Mouse (Mus musculus) ES-Bruce4 (cell line): ENCODE results near the gene Pbrm1. TPM values are rescaled to one million over a fixed set of nuclear protein-coding genes. Genes with fewer than 3 reads are reported as not detected.

Source experiments
- H3K27ac ChIP-seq: 2 replicates; pipeline ENCODE4 v1.5.1; 2012; ENCODE audit warnings: low read length, inconsistent platforms; ENCODE audit not compliant: insufficient read depth
- H3K27me3 ChIP-seq: 2 replicates; pipeline ENCODE4 v1.6.1; 2012; ENCODE audit warnings: mild to moderate bottlenecking, low read length, inconsistent platforms; ENCODE audit not compliant: control insufficient read depth, poor library complexity, insufficient read depth, severe bottlenecking
- H3K36me3 ChIP-seq: 2 replicates; pipeline ENCODE4 v1.6.1; 2012; ENCODE audit warnings: inconsistent platforms, mild to moderate bottlenecking, low read length, moderate library complexity; ENCODE audit not compliant: control insufficient read depth, poor library complexity, insufficient read depth, severe bottlenecking
- H3K4me1 ChIP-seq: one replicate; pipeline ENCODE4 v1.8.1; 2011; ENCODE audit warnings: low read length; ENCODE audit not compliant: control insufficient read depth, insufficient read depth
- H3K4me3 ChIP-seq: 2 replicates; pipeline ENCODE4 v1.5.1; 2011; ENCODE audit warnings: low read depth, mild to moderate bottlenecking, low read length
- H3K9ac ChIP-seq: 2 replicates; pipeline ENCODE4 v1.6.1; 2012; ENCODE audit warnings: low read depth, mild to moderate bottlenecking, inconsistent platforms; ENCODE audit not compliant: poor library complexity, severe bottlenecking
- H3K9me3 ChIP-seq: replicated peaks from 2 replicates; pipeline ENCODE4 v1.6.1; 2012; ENCODE audit warnings: mild to moderate bottlenecking, low read length, inconsistent platforms; ENCODE audit not compliant: control insufficient read depth, poor library complexity, insufficient read depth, severe bottlenecking
- CTCF ChIP-seq: IDR thresholded peaks from one replicate; pipeline ENCODE4 v1.8.1; 2011; ENCODE audit warnings: low read depth, low read length
- EP300 ChIP-seq: IDR thresholded peaks from 2 replicates; pipeline ENCODE4 v1.6.1; 2011; ENCODE audit warnings: low read depth, low read length; ENCODE audit not compliant: insufficient read depth
- POLR2A ChIP-seq: IDR thresholded peaks from one replicate; pipeline ENCODE4 v1.8.1; 2011; ENCODE audit warnings: low read length; ENCODE audit not compliant: insufficient read depth
- polyA plus RNA-seq: library from polyadenylated mRNA; stranded (reverse); fragments of >200 nt; gene quantifications from 2 replicates; pipeline ENCODE4 v1.2.4, GENCODE M21; 2011; ENCODE audit warnings: low read depth; ENCODE audit not compliant: missing spikeins, insufficient read depth, insufficient read length

The Pbrm1 gene
- polyA plus RNA-seq, 1 experiment = 86.9 TPM

DNA sequence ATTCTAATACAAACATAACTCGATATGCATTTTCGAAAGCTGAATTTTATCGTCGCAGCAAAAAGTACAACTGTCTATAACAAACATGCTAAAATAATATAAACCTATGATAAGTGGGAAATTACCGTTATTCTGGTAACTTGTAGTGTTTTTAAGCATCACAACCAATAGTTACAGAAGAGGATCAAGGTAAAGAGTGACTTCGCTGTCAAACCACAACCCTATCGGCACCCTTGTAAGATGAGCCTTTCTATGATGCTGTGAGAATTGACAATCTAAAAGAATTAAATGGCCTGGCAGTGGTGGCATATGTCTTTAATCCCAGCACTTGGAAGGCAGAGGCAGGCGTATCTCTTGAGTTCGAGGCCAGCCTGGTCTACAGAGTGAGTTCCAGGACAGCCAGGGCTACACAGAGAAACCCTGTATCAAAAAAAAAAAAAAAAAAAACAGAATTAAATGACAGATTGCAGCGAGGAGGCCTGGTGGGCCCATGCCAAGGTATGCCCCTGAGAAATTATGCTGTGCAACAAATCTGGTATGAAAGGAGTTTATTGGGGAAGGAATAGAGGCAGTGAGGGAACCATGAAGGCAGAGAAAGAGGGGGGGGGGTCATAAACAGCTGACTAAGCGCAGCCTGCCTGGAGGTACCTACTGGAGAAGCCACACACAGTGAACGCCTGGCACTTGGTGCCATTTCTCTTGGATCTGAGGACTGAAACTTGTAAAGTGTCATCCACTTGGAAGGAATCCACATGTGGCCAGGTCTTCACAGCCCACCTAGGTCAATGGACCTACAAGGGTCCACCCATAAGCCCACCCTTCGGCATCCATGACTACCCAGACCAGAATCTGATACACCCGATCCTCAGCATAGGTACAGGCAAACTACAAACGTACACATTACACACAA is 110.6 kb downstream of the Pbrm1 start:
- H3K27me3 ChIP-seq = no peaks in the 10 kb centered on the region
- peak overlapping the region; percentile 65 for H3K4me3 ChIP-seq
- H3K9ac ChIP-seq = peak overlapping the region; percentile 80
- TF ChIP-seq CTCF (no peak), POLR2A (no peak), EP300 (no peak)
- no peaks in the 10 kb centered on the region for H3K4me1 ChIP-seq
- H3K27ac ChIP-seq = peak overlapping the region; percentile 33
- H3K36me3 ChIP-seq = no peaks in the 10 kb centered on the region
- no peaks in the 10 kb centered on the region for H3K9me3 ChIP-seq

GRCm38 (mm10) chr14:31130236-31131220 is 111.6 kb downstream of the Pbrm1 start, which contains the start of gene Nt5dc2:
Gene Nt5dc2 (plus strand): TSS chr14:31131053.
- Histone ChIP-seq H3K27me3 (no peaks in the 10 kb centered on the region), H3K4me1 (no peaks in the 10 kb centered on the region), H3K36me3 (0 out of 2 replicates have a peak, but pooled peaks cover under 1% of the 10 kb centered on the region)

GRCm38 (mm10) chr14:31131272-31131821 is 112.4 kb downstream of the Pbrm1 start:
- no peaks in the 10 kb centered on the region for H3K4me1 ChIP-seq
- H3K9ac ChIP-seq = peak overlapping the region; percentile 80
- peaks cover 7% of the 10 kb centered on the region; the same call in 1 of the 2 replicates for H3K36me3 ChIP-seq
- H3K4me3 ChIP-seq = peak overlapping the region; percentile 97
- TF ChIP-seq POLR2A (no peak), CTCF (no peak), EP300 (no peak)
- H3K27ac ChIP-seq = no peak overlapping the region
- no peaks in the 10 kb centered on the region for H3K9me3 ChIP-seq
- no peaks in the 10 kb centered on the region for H3K27me3 ChIP-seq

More at GRCm38 (mm10) chr14:31130236-31131220, 111.6 kb downstream of the Pbrm1 start, which contains the start of gene Nt5dc2:
- H3K4me3 ChIP-seq = peak within 1 kb of the TSS; percentile 97
- H3K27ac ChIP-seq = peak within 1 kb of the TSS; percentile 33
- H3K9ac ChIP-seq = peak within 1 kb of the TSS; percentile 80
- no peaks in the 10 kb centered on the region for H3K9me3 ChIP-seq
- TF ChIP-seq CTCF (no peak), EP300 (no peak), POLR2A (no peak)

GRCm38 (mm10) chr14:31132031-31132430 is 113.1 kb downstream of the Pbrm1 start:
- no peaks in the 10 kb centered on the region for H3K4me1 ChIP-seq
- no peaks in the 10 kb centered on the region for H3K27me3 ChIP-seq
- TF ChIP-seq POLR2A = no peak
- no peak for TF ChIP-seq CTCF
- no peak for TF ChIP-seq EP300
- H3K36me3 ChIP-seq = peaks cover 7% of the 10 kb centered on the region; the same call in 1 of the 2 replicates
- H3K9ac ChIP-seq = peak overlapping the region; percentile 80
- H3K9me3 ChIP-seq = no peaks in the 10 kb centered on the region
- H3K27ac ChIP-seq = no peak overlapping the region
- peak overlapping the region; percentile 97 for H3K4me3 ChIP-seq

- H3K9ac ChIP-seq = no peak overlapping the region
- H3K27me3 ChIP-seq = no peaks in the 10 kb centered on the region
- H3K9me3 ChIP-seq = no peaks in the 10 kb centered on the region
- TF ChIP-seq CTCF (no peak), POLR2A (no peak), EP300 (no peak)
- H3K36me3 ChIP-seq = peaks cover 7% of the 10 kb centered on the region; the same call in 1 of the 2 replicates
- H3K4me1 ChIP-seq = peaks cover 2% of the 10 kb centered on the region
- H3K4me3 ChIP-seq = no peak overlapping the region
- H3K27ac ChIP-seq = no peak overlapping the region
Measured at GRCm38 (mm10) chr14:31132491-31132975, 113.6 kb downstream of the Pbrm1 start.
